ENCODE assay signal across 16 mouse cellular contexts in genomic region chr3:95516614-95517041, GRCm38 (mm10). TPM values are rescaled to one million over a fixed set of nuclear protein-coding genes. Genes with fewer than 3 reads are reported as not detected.
DNase-seq lines count a peak whose midpoint lies in the region; ATAC-seq lines count a peak whose summit lies in the region.
"Had no signal": no experiment of that assay in that cellular context is flagged by ENCODE, and none has a peak within 500 bp of the region (broad histone marks: within the 10 kb centered on the region; RNA-seq: fewer than 3 reads in every experiment).

No protein-coding gene starts in this region.

- H3K27me3 ChIP-seq in heart, embryonic 14.5 days (ENCODE audit: control insufficient read depth, insufficient read depth, low read length) = no peaks in the 10 kb centered on the region
- no peaks in the 10 kb centered on the region for H3K27me3 ChIP-seq in intestine, embryonic 15.5 days (replicated peaks)
- H3K27me3 ChIP-seq in kidney, embryonic 16.5 days (ENCODE audit: insufficient read depth, low read length) = no peaks in the 10 kb centered on the region
- H3K27me3 ChIP-seq: neural tube, embryonic 15.5 days had no signal

- no peak for DNase-seq in heart, adult 18-20 months
- DNase-seq in MEL-GATA-1-ER (ENCODE audit: extremely low read depth, low read depth) = peak; percentile 21
- DNase-seq in kidney, adult 11 months = no peak
- DNase-seq: adrenal gland, postnatal 14 days; cerebellum, adult 11-12 months; lung, adult 2 months had no signal

- no peaks in the 10 kb centered on the region for H3K9me3 ChIP-seq in heart, embryonic 14.5 days (ENCODE audit: control insufficient read depth, low read length)
- no peaks in the 10 kb centered on the region for H3K9me3 ChIP-seq in intestine, embryonic 15.5 days
- no peaks in the 10 kb centered on the region for H3K9me3 ChIP-seq in kidney, embryonic 16.5 days (ENCODE audit: low read length)
- H3K9me3 ChIP-seq: neural tube, embryonic 15.5 days had no signal

- H3K9ac ChIP-seq in heart, embryonic 14.5 days (ENCODE audit: low read length) = peak overlapping the region; percentile 34; the same call in 1 of the 2 replicates
- no peak overlapping the region for H3K9ac ChIP-seq in intestine, embryonic 15.5 days
- H3K9ac ChIP-seq in kidney, embryonic 16.5 days (replicated peaks; ENCODE audit: low read length) = no peak overlapping the region
- H3K9ac ChIP-seq: neural tube, embryonic 15.5 days had no signal

- H3K79me2 ChIP-seq in macrophage (ENCODE audit: inconsistent target) = peaks cover 14% of the 10 kb centered on the region; the same call in 1 of the 2 replicates

- H3K4me2 ChIP-seq in heart, embryonic 14.5 days (ENCODE audit: low read length) = no peak overlapping the region
- no peak overlapping the region for H3K4me2 ChIP-seq in intestine, embryonic 15.5 days (replicated peaks)
- no peak overlapping the region for H3K4me2 ChIP-seq in kidney, embryonic 16.5 days (replicated peaks; ENCODE audit: low read depth, low read length)
- H3K4me2 ChIP-seq: neural tube, embryonic 15.5 days had no signal

- H3K36me3 ChIP-seq in heart, embryonic 14.5 days (ENCODE audit: control insufficient read depth, insufficient read depth, low read length) = no peaks in the 10 kb centered on the region
- H3K36me3 ChIP-seq in intestine, embryonic 15.5 days = no peaks in the 10 kb centered on the region
- no peaks in the 10 kb centered on the region for H3K36me3 ChIP-seq in macrophage (ENCODE audit: inconsistent target)
- no peaks in the 10 kb centered on the region for H3K36me3 ChIP-seq in kidney, embryonic 16.5 days (ENCODE audit: insufficient read depth, low read length)
- H3K36me3 ChIP-seq: neural tube, embryonic 15.5 days had no signal

- 71% methylated on average over 3 of the region's 3 CpGs for WGBS in heart, embryonic 14.5 days
- WGBS in intestine, embryonic 15.5 days = 69% methylated on average over 3 of the region's 3 CpGs
- WGBS in macrophage (ENCODE audit: missing documents) = 97% methylated on average over 3 of the region's 3 CpGs
- 88% methylated on average over 3 of the region's 3 CpGs for WGBS in kidney, embryonic 16.5 days

- ATAC-seq in heart, embryonic 14.5 days (ENCODE audit: insufficient number of reproducible peaks, insufficient read depth, low FRiP score, low read depth) = no peak
- peak; percentile 57 for ATAC-seq in intestine, embryonic 15.5 days
- ATAC-seq in CD4-positive, CD25-positive, alpha-beta regulatory T cell, adult 4 months = no peak
- ATAC-seq in kidney, embryonic 16.5 days (ENCODE audit: low FRiP score, low TSS enrichment) = no peak

- no peak overlapping the region for H3K27ac ChIP-seq in heart, embryonic 14.5 days (replicated peaks in 1 of 2; ENCODE audit: control insufficient read depth in 1 of 2, insufficient read depth in 1 of 2, low read depth in 2 of 2, low read length in 2 of 2)
- H3K27ac ChIP-seq in intestine, embryonic 15.5 days = no peak overlapping the region
- peak overlapping the region; percentile 92 for H3K27ac ChIP-seq in macrophage
- H3K27ac ChIP-seq in kidney, embryonic 16.5 days (ENCODE audit: low read length) = no peak overlapping the region

- H3K4me1 ChIP-seq in heart, embryonic 14.5 days (ENCODE audit: control insufficient read depth in 2 of 2, insufficient read depth in 2 of 2, low read length in 2 of 2) = peaks cover 4 to 5% of the 10 kb centered on the region in 2 experiments; a peak in 2 of 4 replicates
- H3K4me1 ChIP-seq in intestine, embryonic 15.5 days (replicated peaks) = 0 out of 2 replicates have a peak, but pooled peaks cover 3% of the 10 kb centered on the region
- H3K4me1 ChIP-seq in kidney, embryonic 16.5 days (ENCODE audit: insufficient read depth, low read length) = no peaks in the 10 kb centered on the region

- no peak overlapping the region for H3K4me3 ChIP-seq in heart, embryonic 14.5 days (ENCODE audit: control insufficient read depth in 1 of 2, insufficient read depth in 1 of 2, low read depth in 1 of 2, low read length in 2 of 2)
- H3K4me3 ChIP-seq in intestine, embryonic 15.5 days (replicated peaks) = no peak overlapping the region
- no peak overlapping the region for H3K4me3 ChIP-seq in macrophage (ENCODE audit: inconsistent target)
- H3K4me3 ChIP-seq in kidney, embryonic 16.5 days (ENCODE audit: low read length) = no peak overlapping the region
- H3K4me3 ChIP-seq: neural tube, embryonic 15.5 days had no signal

RNA-seq across cellular contexts. Expression of gene Ctss, which starts 10.0 kb away (rescaled TPM):
- 19.0 and 28.3 TPM in 2 replicates for polyA plus RNA-seq in heart, embryonic 14.5 days (2014; fragmentation: Nextera tagmentation; extraction: Ambion mirVana)
- total RNA-seq in heart, adult 18-20 months (2021) = 10 to 100 TPM; 18.2 to 24.3 TPM
- polyA plus RNA-seq in intestine, embryonic 15.5 days (2015; fragmentation: Nextera tagmentation; extraction: Ambion mirVana) = 28.2 and 29.6 TPM in 2 replicates
- total RNA-seq in macrophage (2018; cell fraction: chromatin; rRNA removed) = 100 to 1,000 TPM; 123 to 423 (median 235) TPM
- total RNA-seq in macrophage (2018; cell fraction: cytosol; rRNA removed) = 1,000 to 10,000 TPM; 2,639 to 4,991 (median 3,753) TPM
- total RNA-seq in macrophage (2018; cell fraction: nucleus; rRNA removed) = 1,000 to 10,000 TPM in 25 of 26 experiments, 100 to 1,000 TPM in 1; 662 to 5,760 (median 3,354) TPM
- 4,472 to 5,209 TPM (median 4,886 TPM) in 3 replicates for polyA plus RNA-seq in macrophage (2018)
- polyA plus RNA-seq in CD4-positive, CD25-positive, alpha-beta regulatory T cell, adult 4 months (2017; shearing (Covaris generic)) = 100 to 1,000 TPM; 433 to 466 TPM
- 12.1 and 12.4 TPM in 2 replicates for polyA plus RNA-seq in kidney, embryonic 16.5 days (2015; fragmentation: Nextera tagmentation; extraction: Ambion mirVana)

RNA-seq across cellular contexts. Expression of gene Ctsk, which starts 17.6 kb away (rescaled TPM):
- 23.2 and 23.9 TPM in 2 replicates for polyA plus RNA-seq in heart, embryonic 14.5 days (2014; fragmentation: Nextera tagmentation; extraction: Ambion mirVana)
- 1 to 10 TPM; 5.5 to 7.4 TPM for total RNA-seq in heart, adult 18-20 months (2021)
- 8.5 and 9.5 TPM in 2 replicates for polyA plus RNA-seq in intestine, embryonic 15.5 days (2015; fragmentation: Nextera tagmentation; extraction: Ambion mirVana)
- total RNA-seq in macrophage (2018; cell fraction: chromatin; rRNA removed) = 1 to 10 TPM in 19 of 26 experiments, under 1 TPM in 5, not detected in 2; 0.41 to 9.2 (median 2.1) TPM
- total RNA-seq in macrophage (2018; cell fraction: cytosol; rRNA removed) = 1 to 10 TPM; 1.6 to 5.8 (median 3.4) TPM
- 1 to 10 TPM; 1.2 to 8.9 (median 3.6) TPM for total RNA-seq in macrophage (2018; cell fraction: nucleus; rRNA removed)
- 4.6 to 5.0 TPM (median 4.8 TPM) in 3 replicates for polyA plus RNA-seq in macrophage (2018)
- polyA plus RNA-seq in CD4-positive, CD25-positive, alpha-beta regulatory T cell, adult 4 months (2017; shearing (Covaris generic)) = 1 to 10 TPM in 1 of 2 experiments, not detected in 1; 1.1 TPM
- polyA plus RNA-seq in kidney, embryonic 16.5 days (2015; fragmentation: Nextera tagmentation; extraction: Ambion mirVana) = 5.6 and 8.9 TPM in 2 replicates

RNA-seq across cellular contexts. Expression of gene Hormad1, which starts 42.8 kb away (rescaled TPM):
- not detected in 2 replicates for polyA plus RNA-seq in heart, embryonic 14.5 days (2014; fragmentation: Nextera tagmentation; extraction: Ambion mirVana)
- total RNA-seq in heart, adult 18-20 months (2021) = not detected
- polyA plus RNA-seq in intestine, embryonic 15.5 days (2015; fragmentation: Nextera tagmentation; extraction: Ambion mirVana) = not detected in 2 replicates
- total RNA-seq in macrophage (2018; cell fraction: chromatin; rRNA removed) = 1 to 10 TPM in 1 of 26 experiments, under 1 TPM in 6, not detected in 19; 0.45 to 1.2 (median 0.66) TPM
- total RNA-seq in macrophage (2018; cell fraction: cytosol; rRNA removed) = under 1 TPM in 3 of 26 experiments, not detected in 23; 0.10 to 0.19 (median 0.11) TPM
- 1 to 10 TPM in 1 of 26 experiments, under 1 TPM in 1, not detected in 24; 0.44 to 1.1 TPM for total RNA-seq in macrophage (2018; cell fraction: nucleus; rRNA removed)
- polyA plus RNA-seq in macrophage (2018) = 0.09 TPM in 1 of 3 replicates, not detected in the others
- not detected for polyA plus RNA-seq in CD4-positive, CD25-positive, alpha-beta regulatory T cell, adult 4 months (2017; shearing (Covaris generic))
- polyA plus RNA-seq in kidney, embryonic 16.5 days (2015; fragmentation: Nextera tagmentation; extraction: Ambion mirVana) = 0.17 TPM in 1 of 2 replicates, not detected in the other
- total RNA-seq: adrenal gland, postnatal 14 days; gastrocnemius, postnatal 4 days had no signal
- polyA plus RNA-seq: forebrain, embryonic 11.5 days; hindbrain, embryonic 11.5 days; lung, adult 2 months; midbrain, embryonic 16.5 days; neural tube, embryonic 15.5 days had no signal

Comparison
In these comparisons a context has a peak if more than half of its experiments do, and no peak if none do; other contexts are left out.
1. RNA of gene Ctss, which starts 10.0 kb away (polyA plus RNA-seq): 4,472 to 5,209 TPM in macrophage and 433 to 466 TPM in CD4-positive, CD25-positive, alpha-beta regulatory T cell, adult 4 months; 28.2 to 29.6 TPM in intestine, embryonic 15.5 days, 19.0 to 28.3 TPM in heart, embryonic 14.5 days and 12.1 to 12.4 TPM in kidney, embryonic 16.5 days; every median in the first group is over 10 times any median in the second.